32 mouse cellular contexts compared by ENCODE assay signal in genomic region chr7:118219777-118220176, GRCm38 (mm10).
"Had no signal": no experiment of that assay in that cellular context is flagged by ENCODE, and none has a peak within 500 bp of the region (broad histone marks: within the 10 kb centered on the region; RNA-seq: fewer than 3 reads in every experiment).

No protein-coding gene starts in this region.

- H3K27me3 ChIP-seq: heart, embryonic 12.5 days; heart, embryonic 13.5 days; heart, embryonic 15.5 days; hindbrain, embryonic 12.5 days; hindbrain, embryonic 13.5 days; hindbrain, embryonic 15.5 days; kidney, embryonic 15.5 days had no signal

- H3K4me2 ChIP-seq: heart, embryonic 11.5 days; heart, embryonic 12.5 days; heart, embryonic 13.5 days; heart, embryonic 15.5 days; hindbrain, embryonic 12.5 days; hindbrain, embryonic 13.5 days; hindbrain, embryonic 14.5 days; hindbrain, embryonic 15.5 days; kidney, embryonic 15.5 days had no signal

- H3K36me3 ChIP-seq: heart, embryonic 15.5 days; hindbrain, embryonic 12.5 days; hindbrain, embryonic 13.5 days; hindbrain, embryonic 15.5 days; kidney, embryonic 15.5 days had no signal

- H3K4me3 ChIP-seq: heart, embryonic 10.5 days; heart, embryonic 12.5 days; heart, embryonic 13.5 days; heart, embryonic 15.5 days; hindbrain, embryonic 10.5 days; hindbrain, embryonic 12.5 days; hindbrain, embryonic 13.5 days; hindbrain, embryonic 15.5 days; kidney, embryonic 15.5 days; left cerebral cortex, adult 2 months had no signal

- H3K4me1 ChIP-seq: heart, embryonic 10.5 days; heart, embryonic 12.5 days; heart, embryonic 15.5 days; hindbrain, embryonic 10.5 days; hindbrain, embryonic 12.5 days; hindbrain, embryonic 13.5 days; hindbrain, embryonic 15.5 days had no signal

- H3K9ac ChIP-seq: heart, embryonic 12.5 days; heart, embryonic 13.5 days; heart, embryonic 15.5 days; hindbrain, embryonic 12.5 days; hindbrain, embryonic 13.5 days; hindbrain, embryonic 14.5 days; hindbrain, embryonic 15.5 days; kidney, embryonic 15.5 days had no signal

- DNase-seq: heart, postnatal 10 days; heart, postnatal 14 days; heart, postnatal 36 days; heart, postnatal 4 days; kidney, adult 11 months; kidney, adult 18-20 months; kidney, adult 2 months; kidney, adult 8-10 months; kidney, adult 9 months; kidney, postnatal 10 days; kidney, postnatal 14 days; kidney, postnatal 25 days; kidney, postnatal 36 days; kidney, postnatal 4 days; layer of hippocampus, adult 9-11 months; layer of hippocampus, postnatal 36 days had no signal

- H3K9me3 ChIP-seq: heart, embryonic 10.5 days; heart, embryonic 12.5 days; heart, embryonic 13.5 days; heart, embryonic 15.5 days; hindbrain, embryonic 12.5 days; hindbrain, embryonic 13.5 days; hindbrain, embryonic 15.5 days; kidney, embryonic 15.5 days had no signal

- ATAC-seq: hindbrain, embryonic 16.5 days; hindbrain, postnatal 0 days; inflammation-experienced regulatory T-cells, adult 6 months had no signal

- H3K27ac ChIP-seq: heart, embryonic 10.5 days; heart, embryonic 13.5 days; heart, embryonic 15.5 days; hindbrain, embryonic 10.5 days; hindbrain, embryonic 12.5 days; hindbrain, embryonic 13.5 days; hindbrain, embryonic 14.5 days; hindbrain, embryonic 15.5 days; hindbrain, postnatal 0 days; kidney, embryonic 15.5 days; kidney, postnatal 0 days; left cerebral cortex, adult 2 months had no signal
